Mouse (Mus musculus) neural tube, embryonic 10.5 days (tissue): ENCODE data around the gene Rgs6.

ENCODE experiments used
- DNase-seq: peaks from one replicate; pipeline ENCODE4 v3.0.0-alpha.2; 2017; ENCODE audit warnings: low spot score; ENCODE audit errors: extremely low spot score

Rgs6 gene

GRCm38 (mm10) chr12:83126923-83127322 lies 538.8 kb downstream of the Rgs6 start:
- DNase-seq: no peak

- no peak for DNase-seq
These were observed 539.9 kb downstream of the Rgs6 start for GRCm38 (mm10) chr12:83127955-83128354.

- DNase-seq: no peak
These were observed 540.5 kb downstream of the Rgs6 start for GRCm38 (mm10) chr12:83128606-83129005.

- DNase-seq: no peak
These were observed 543.3 kb downstream of the Rgs6 start for GRCm38 (mm10) chr12:83131405-83131804.

- no peak for DNase-seq
These were observed 545.7 kb downstream of the Rgs6 start for GRCm38 (mm10) chr12:83133827-83134226.

- DNase-seq: no peak
These were observed 547.9 kb downstream of the Rgs6 start for GRCm38 (mm10) chr12:83136031-83136430.

GRCm38 (mm10) chr12:83136460-83136859 lies 548.4 kb downstream of the Rgs6 start:
- no peak for DNase-seq

- no peak for DNase-seq
These were observed 548.9 kb downstream of the Rgs6 start for GRCm38 (mm10) chr12:83137001-83137400.

GRCm38 (mm10) chr12:83141164-83141563 lies 553.1 kb downstream of the Rgs6 start:
- DNase-seq: no peak

- no peak for DNase-seq
These were observed 554.4 kb downstream of the Rgs6 start for GRCm38 (mm10) chr12:83142507-83142906.

GRCm38 (mm10) chr12:83143071-83143470 lies 555.0 kb downstream of the Rgs6 start:
- DNase-seq: no peak

- no peak for DNase-seq
These were observed 555.5 kb downstream of the Rgs6 start for GRCm38 (mm10) chr12:83143574-83143973.

GRCm38 (mm10) chr12:83145074-83145473 lies 557.0 kb downstream of the Rgs6 start:
- no peak for DNase-seq

GRCm38 (mm10) chr12:83145902-83146301 lies 557.8 kb downstream of the Rgs6 start:
- DNase-seq: no peak

- DNase-seq: no peak
These were observed 558.8 kb downstream of the Rgs6 start for GRCm38 (mm10) chr12:83146917-83147316.

GRCm38 (mm10) chr12:83150030-83150429 lies 561.9 kb downstream of the Rgs6 start:
- DNase-seq: no peak

GRCm38 (mm10) chr12:83150813-83151212 lies 562.7 kb downstream of the Rgs6 start:
- no peak for DNase-seq

GRCm38 (mm10) chr12:83151474-83151873 lies 563.4 kb downstream of the Rgs6 start:
- DNase-seq: no peak

- DNase-seq: no peak
These were observed 572.1 kb downstream of the Rgs6 start for GRCm38 (mm10) chr12:83160211-83160610.

- DNase-seq: no peak
These were observed 572.6 kb downstream of the Rgs6 start for GRCm38 (mm10) chr12:83160700-83161099.

GRCm38 (mm10) chr12:83163721-83164120 lies 575.6 kb downstream of the Rgs6 start:
- DNase-seq: no peak

GRCm38 (mm10) chr12:83165058-83165457 lies 577.0 kb downstream of the Rgs6 start:
- DNase-seq: no peak

- DNase-seq: no peak
These were observed 580.2 kb downstream of the Rgs6 start for GRCm38 (mm10) chr12:83168310-83168709.
